ENCODE assay signal across 23 mouse cellular contexts in genomic region chr12:118510989-118511388, GRCm38 (mm10).
"Had no signal": no experiment of that assay in that cellular context is flagged by ENCODE, and none has a peak within 500 bp of the region (broad histone marks: within the 10 kb centered on the region; RNA-seq: fewer than 3 reads in every experiment).

No protein-coding gene starts in this region.

- H3K4me3 ChIP-seq: heart, embryonic 10.5 days; heart, embryonic 13.5 days; heart, embryonic 15.5 days; hindbrain, embryonic 13.5 days; hindbrain, embryonic 15.5 days; kidney, embryonic 15.5 days; left cerebral cortex, adult 2 months had no signal

- H3K4me2 ChIP-seq: heart, embryonic 13.5 days; heart, embryonic 15.5 days; hindbrain, embryonic 13.5 days; hindbrain, embryonic 15.5 days; kidney, embryonic 15.5 days; liver, embryonic 11.5 days had no signal

- H3K27me3 ChIP-seq: heart, embryonic 15.5 days; kidney, embryonic 15.5 days had no signal

- H3K9me3 ChIP-seq: heart, embryonic 10.5 days; heart, embryonic 13.5 days; heart, embryonic 15.5 days; hindbrain, embryonic 13.5 days; hindbrain, embryonic 15.5 days; kidney, embryonic 15.5 days had no signal

- H3K9ac ChIP-seq: forebrain, postnatal 0 days; heart, embryonic 13.5 days; heart, embryonic 15.5 days; hindbrain, embryonic 13.5 days; hindbrain, embryonic 15.5 days; kidney, embryonic 15.5 days had no signal

- ATAC-seq: forebrain, postnatal 0 days; hindbrain, postnatal 0 days; intestine, embryonic 16.5 days had no signal

- H3K27ac ChIP-seq: heart, embryonic 10.5 days; heart, embryonic 13.5 days; heart, embryonic 15.5 days; hindbrain, embryonic 13.5 days; hindbrain, embryonic 15.5 days; hindbrain, postnatal 0 days; kidney, embryonic 15.5 days; kidney, postnatal 0 days; left cerebral cortex, adult 2 months had no signal

- H3K36me3 ChIP-seq: heart, embryonic 10.5 days; heart, embryonic 13.5 days; heart, embryonic 15.5 days; hindbrain, embryonic 13.5 days; hindbrain, embryonic 15.5 days; kidney, embryonic 15.5 days had no signal

- H3K4me1 ChIP-seq: heart, embryonic 10.5 days; heart, embryonic 13.5 days; heart, embryonic 15.5 days; hindbrain, embryonic 13.5 days; hindbrain, embryonic 15.5 days; kidney, embryonic 15.5 days had no signal

- DNase-seq: forebrain, postnatal 0 days; gastrocnemius, postnatal 14 days; gastrocnemius, postnatal 36 days; heart, adult 18-20 months; heart, postnatal 14 days; heart, postnatal 36 days; kidney, adult 11 months; kidney, adult 2 months; kidney, adult 9 months; kidney, postnatal 14 days; kidney, postnatal 36 days; liver had no signal
